Mouse (Mus musculus) heart, adult 18-20 months (tissue): ENCODE data around the gene Pvr. TPM values are rescaled to one million over a fixed set of nuclear protein-coding genes. Genes with fewer than 3 reads are reported as not detected.

ENCODE experiments used
- DNase-seq, 2 experiments: peaks; one replicate each; pipeline ENCODE4 v3.0.0; 2021 to 2022; ENCODE audit warnings: mixed read lengths in 1 of 2
- total RNA-seq, 2 experiments: library from RNA; stranded (reverse); gene quantifications; 2 replicates each; pipeline ENCODE4 v1.2.3; 2021

The Pvr gene
- total RNA-seq, 2 experiments from 2014 or later: 18.5 to 19.5 TPM

DNA sequence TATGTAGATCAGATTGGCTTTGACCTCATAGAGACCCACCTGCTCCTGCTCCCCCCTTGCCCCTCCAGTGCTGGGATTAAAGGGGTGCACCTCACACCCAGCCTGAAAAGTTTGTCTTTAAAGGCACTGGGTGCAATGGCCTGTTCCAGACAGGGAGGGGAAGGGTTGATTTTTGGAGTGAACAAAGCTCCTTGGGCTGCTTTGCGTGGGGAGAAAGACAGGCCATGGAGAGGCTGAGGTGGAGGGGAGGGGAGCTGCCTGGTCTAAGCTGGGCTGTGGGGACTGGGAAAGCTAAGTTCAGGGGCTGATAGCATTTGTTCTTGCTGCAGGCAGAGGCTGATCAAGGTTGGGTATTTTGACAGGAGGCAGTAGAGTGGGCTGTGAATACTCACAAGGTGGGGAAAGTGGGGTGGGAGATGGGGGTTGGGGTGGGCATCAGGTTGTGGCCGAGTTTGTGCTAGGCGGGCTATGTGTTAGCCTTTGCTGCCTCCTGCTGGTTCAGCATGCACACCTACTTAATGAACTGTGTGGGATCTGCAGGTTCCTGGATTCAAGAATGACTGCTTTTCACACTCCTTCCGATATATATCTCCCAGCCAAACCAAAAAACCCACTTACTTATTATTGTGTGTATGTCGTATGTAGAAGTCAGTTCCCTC, 48.9 kb downstream of the Pvr start:
- peak in 1 of 2 experiments; percentile 72 for DNase-seq

DNA sequence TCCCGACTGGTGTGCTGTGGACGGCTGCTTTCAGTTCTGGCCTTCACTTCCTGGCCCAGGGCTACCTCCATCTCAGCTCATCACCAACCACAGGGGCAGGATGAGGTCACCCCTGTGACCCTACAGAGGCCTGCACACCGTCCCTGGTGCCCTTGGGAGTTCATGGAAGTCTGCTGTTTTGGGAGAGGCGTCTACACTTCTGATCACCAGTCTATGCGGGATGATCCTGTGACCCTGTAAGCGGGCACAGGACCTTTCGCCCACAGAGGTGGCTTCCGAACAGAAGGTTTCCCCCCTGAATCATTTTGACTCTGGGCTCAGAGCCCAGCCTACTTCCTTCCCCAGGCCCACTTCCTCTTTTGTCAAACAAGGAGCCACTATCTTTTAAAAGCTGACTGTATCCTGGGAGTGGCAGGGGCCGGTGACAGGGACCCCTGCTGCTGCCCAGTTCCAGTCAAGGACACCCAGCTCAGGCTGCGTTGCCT, 49.8 kb downstream of the Pvr start:
- peak; percentile 53 to 74 for DNase-seq

DNA sequence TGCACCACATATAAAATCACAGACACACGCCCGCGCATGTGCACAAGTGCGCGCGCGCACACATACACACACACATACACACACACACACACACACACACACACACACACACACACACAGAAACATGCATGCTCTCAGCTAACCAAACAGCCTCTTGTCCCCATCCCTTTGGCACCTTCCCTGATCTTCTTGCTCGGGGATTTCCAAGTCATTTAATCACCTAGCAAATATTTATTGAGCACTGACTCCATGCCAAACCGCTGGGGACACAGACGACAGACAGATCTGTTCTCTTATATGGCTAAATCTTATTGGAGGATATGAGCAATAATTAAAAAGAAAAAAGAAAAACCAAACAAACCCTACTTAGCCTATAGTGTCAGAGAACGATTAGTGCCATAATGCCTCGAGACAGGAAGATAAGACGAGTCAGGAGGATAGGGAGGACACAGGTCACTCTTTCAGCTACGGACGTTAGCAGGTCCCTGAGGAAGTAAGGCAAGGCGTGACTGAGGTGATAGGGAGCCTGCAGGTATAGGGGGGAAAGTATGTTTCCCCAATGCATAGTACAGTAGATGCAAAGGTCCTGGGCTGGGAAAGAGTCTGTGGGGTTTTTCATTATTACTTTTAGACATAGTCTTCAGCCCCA, 53.1 kb downstream of the Pvr start:
- no peak for DNase-seq

DNA sequence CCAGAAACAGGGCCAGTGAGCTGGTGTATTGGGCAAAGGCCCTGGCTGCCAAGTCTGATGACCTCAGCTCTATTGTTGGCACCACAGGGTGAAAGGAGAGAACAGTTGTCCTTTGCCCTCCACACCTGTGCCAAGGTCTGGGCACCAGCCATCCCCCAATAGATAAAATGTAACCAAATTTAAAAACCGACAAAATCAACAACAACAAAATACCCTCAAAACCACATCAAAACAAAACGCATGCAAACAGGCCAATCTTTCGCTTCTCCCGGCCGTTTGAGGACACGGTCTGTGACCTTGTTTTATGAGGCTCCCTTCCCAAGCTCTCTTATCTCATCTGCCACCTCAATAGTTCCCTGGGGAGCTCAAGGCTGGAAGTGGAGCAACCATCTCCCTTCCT, 54.5 kb downstream of the Pvr start:
- peak; percentile 59 to 65 for DNase-seq

DNA sequence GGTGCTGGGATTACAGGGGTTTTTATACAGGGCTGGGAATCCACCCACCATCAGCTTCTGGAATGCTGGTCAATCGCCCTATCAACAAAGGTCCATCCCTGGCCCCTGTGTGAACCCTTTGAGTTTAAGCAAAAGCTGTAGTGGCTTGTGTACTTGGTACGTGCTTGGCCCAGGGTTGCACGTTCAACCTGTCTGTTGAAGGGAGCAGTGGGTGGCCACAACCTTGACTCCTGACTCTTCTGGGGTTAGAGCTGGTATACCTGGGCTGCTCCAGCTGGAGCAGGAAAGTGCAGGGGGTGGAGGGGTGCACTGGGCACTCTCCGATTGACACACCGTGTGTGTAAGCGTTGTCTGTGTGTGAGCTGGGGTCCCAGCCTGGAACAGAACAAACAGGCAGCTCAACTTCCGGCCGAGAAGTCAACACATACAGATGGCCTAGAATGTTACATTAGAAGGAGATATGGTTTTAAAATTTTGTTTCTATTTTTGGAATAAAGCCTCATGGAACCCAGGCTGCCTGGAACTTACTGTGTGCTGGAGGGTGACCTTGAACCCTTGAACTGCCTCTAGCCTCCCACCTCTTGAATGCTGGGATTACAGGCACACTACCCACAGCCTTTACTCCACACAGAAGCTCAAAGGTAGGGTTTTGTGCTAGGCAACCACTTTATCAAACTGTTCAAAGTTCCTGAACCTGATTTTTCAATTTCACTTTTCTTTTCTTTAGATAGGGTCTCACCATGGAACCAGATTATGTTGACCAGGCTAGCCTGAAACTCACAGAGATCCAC, 55.5 kb downstream of the Pvr start:
- DNase-seq: no peak

DNA sequence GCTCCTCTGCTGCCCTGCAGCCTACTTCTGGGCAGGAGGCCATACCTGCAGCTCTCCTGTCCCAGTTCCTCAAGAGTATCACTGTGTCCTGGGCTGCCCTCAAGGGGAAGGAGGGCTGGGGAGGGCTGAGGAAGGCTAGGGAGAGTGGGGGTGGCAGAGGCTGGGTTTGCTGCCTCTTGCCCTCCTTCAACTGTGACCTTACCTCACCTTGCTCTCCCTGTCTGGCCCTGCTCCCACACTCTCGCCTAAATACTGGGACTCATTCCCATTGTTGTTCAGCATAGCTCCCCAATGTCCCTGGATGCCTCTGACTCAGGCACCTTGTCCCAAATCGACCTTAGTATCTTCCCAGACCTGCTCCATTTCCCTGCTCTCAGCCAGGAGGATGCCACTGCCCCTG, 56.7 kb downstream of the Pvr start:
- DNase-seq: peak; percentile 68

DNA sequence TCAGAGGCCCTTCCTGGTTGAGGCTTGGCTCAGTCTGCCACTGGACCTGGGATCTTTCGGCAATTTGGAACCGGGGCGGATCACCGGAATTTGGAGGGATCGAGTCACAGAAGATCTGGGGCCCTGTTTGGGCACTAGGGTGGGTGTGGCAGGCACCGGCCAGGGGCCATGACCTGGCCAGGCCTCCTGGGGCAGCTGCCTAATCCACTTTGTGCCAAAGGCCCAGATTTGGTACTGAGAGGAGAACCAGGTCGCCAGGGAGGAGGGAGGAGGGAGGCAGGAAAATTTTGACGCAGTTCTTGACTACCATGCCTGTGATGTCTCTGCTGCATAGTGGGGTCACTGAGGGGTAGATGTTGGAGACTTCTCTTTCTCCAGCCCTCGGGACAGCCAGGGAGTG, 59.8 kb downstream of the Pvr start, which contains the start of gene Ceacam16:
Gene Ceacam16 (minus strand): TSS at position 101 of the 400 bp plus-strand sequence.
- no peak for DNase-seq

DNA sequence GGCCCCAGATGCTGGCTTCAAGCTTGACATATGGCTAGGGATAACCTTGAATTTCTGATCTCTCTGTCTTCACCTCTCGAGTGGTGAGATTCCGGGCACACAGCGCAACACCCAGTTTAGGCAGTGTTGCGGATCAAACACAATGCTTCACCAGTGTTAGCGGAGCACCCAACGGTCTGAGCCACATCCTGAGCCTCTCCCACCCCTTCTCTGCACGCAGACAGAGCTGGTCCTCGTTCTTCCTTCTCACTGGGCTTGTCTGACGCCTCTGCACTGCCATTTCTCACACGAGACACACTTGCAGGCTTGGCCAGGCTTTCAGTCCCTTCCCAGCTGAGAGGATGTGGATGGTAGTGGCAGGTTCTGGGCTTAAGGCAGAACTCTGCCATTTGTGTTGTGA, 61.2 kb downstream of the Pvr start:
- no peak for DNase-seq

DNA sequence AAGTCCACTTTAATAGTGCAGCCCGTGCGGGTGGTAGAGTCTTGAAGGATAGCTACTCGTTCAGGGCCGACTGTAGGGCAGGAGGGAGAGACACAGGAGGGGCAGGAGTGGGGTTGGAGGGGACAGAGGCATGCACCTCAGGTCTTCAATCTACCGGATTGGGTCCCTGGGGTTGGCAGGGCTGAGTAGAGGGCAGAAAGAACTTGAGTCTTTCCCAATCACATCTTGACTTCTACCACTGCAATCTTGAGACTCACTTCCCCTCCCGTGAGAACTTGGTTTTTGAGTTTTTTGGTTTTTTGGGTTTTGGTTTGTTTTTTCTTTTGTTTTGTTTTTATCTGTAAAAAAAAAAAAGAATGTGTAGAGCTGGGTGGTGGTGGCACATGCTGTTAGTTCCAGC, 64.7 kb downstream of the Pvr start:
- no peak for DNase-seq

DNA sequence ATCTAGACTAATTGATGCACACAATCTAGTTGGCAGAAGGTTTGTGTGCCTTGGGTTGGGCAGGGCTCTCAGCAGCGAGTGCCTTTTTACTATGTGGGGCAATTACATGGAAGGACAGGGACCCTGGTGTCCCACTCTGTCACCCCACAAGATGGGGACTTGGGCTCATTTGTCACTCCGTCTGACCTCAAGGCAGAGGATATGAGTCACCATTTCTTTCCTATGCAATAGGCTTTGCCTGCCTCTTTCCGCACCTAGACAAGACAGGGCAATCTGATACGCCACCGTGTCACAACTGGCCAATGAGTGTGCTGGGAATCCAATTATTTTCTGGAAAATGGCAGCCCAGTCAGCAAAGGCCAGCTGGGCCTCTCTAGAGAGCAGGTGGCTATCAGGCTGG, 65.3 kb downstream of the Pvr start:
- DNase-seq: no peak

Other genes with a start within 250 kb of the Pvr start
- under 1 TPM in 1 of 2 experiments, not detected in 1; 0.75 TPM for gene Apoc2, start 243.2 kb downstream of the Pvr start, total RNA-seq
- gene Gm44805, start 239.7 kb downstream of the Pvr start, total RNA-seq: not detected
- gene Apoc4, start 239.7 kb downstream of the Pvr start, total RNA-seq: not detected
- gene Apoc1, start 228.5 kb downstream of the Pvr start, total RNA-seq: 10 to 100 TPM in 1 of 2 experiments, under 1 TPM in 1; 0.57 to 19.5 TPM
- gene Apoe, start 222.0 kb downstream of the Pvr start, total RNA-seq: 100 to 1,000 TPM; 270 to 319 TPM
- gene Tomm40, start 205.7 kb downstream of the Pvr start, total RNA-seq: 100 to 1,000 TPM in 1 of 2 experiments, 10 to 100 TPM in 1; 98.9 to 110 TPM
- 10 to 100 TPM; 28.5 to 30.0 TPM for gene Nectin2, start 170.7 kb downstream of the Pvr start, total RNA-seq
- 100 to 1,000 TPM; 192 to 199 TPM for gene Bcam, start 150.1 kb downstream of the Pvr start, total RNA-seq
- under 1 TPM; 0.35 to 0.75 TPM for gene Cblc, start 124.4 kb downstream of the Pvr start, total RNA-seq
- gene Bcl3, start 98.4 kb downstream of the Pvr start, total RNA-seq: 1 to 10 TPM; 2.9 to 3.7 TPM
- gene Gm19345, start 69.2 kb downstream of the Pvr start, total RNA-seq: not detected
- not detected for gene Ceacam16, start 59.9 kb downstream of the Pvr start, total RNA-seq
- not detected for gene Ceacam19, start 33.2 kb downstream of the Pvr start, total RNA-seq
- 1 to 10 TPM; 1.1 to 2.2 TPM for gene Igsf23, start 29.6 kb upstream of the Pvr start, total RNA-seq
- not detected for gene Ceacam20, start 44.3 kb upstream of the Pvr start, total RNA-seq
- not detected for gene Nlrp9b, start 70.3 kb upstream of the Pvr start, total RNA-seq
- not detected for gene Vmn1r91, start 178.5 kb upstream of the Pvr start, total RNA-seq
- not detected for gene Gm16442, start 201.4 kb upstream of the Pvr start, total RNA-seq
- gene Vmn1r93, start 217.9 kb upstream of the Pvr start, total RNA-seq: not detected
- not detected for gene Vmn1r94, start 247.2 kb upstream of the Pvr start, total RNA-seq